Mouse (Mus musculus) mesoderm, embryonic 11.5 days (tissue): ENCODE data around the gene 4930522L14Rik.
A peak's percentile ranks its signal among the peaks of the same experiment; 100 is the strongest.
"Not testable (repeated sequence)": the region's sequence is repeated elsewhere in the genome, so short reads cannot be mapped to it uniquely, and the experiment has no call there.

Experiments
- DNase-seq: peaks from one replicate; pipeline ENCODE4 v3.0.0-alpha.2; 2012; ENCODE audit warnings: low read depth, low spot score

The 4930522L14Rik gene

DNA sequence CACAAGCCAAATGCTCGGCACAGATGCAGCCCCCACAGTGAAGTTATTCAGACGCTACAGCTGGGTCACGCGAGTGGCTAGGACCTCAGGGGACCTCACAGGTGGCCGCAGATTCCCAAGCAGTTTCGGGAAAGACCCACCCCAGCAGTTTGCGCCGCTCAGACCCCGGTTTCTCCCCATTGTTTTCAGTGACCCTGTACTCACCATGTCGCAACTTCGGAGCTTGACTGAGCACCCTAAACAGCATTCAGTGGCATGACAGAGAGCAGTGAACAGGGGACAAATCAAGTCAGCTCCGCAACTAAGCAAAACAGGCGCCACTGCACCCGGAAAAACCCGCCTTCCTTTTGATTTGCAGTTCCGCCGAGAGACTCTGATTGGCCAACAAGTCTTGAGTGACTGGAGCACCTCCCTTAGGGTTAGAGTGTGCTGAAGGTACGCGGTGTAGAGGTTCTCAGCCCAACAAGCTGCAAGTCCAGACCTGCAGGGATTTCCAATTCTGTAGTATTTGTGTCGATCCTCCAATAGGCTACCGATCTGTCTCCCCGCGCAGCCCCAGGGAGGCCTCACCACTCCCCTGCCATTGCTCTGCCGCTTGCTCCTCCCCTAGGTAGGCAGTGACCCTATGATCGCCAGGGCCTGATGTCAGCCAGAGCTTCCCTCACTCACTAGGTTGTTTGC is at the start of gene 4930522L14Rik:
4930522L14Rik (minus strand) TSS at position 496 of the 681 bp plus-strand sequence.
- peak; percentile 47 for DNase-seq

DNA sequence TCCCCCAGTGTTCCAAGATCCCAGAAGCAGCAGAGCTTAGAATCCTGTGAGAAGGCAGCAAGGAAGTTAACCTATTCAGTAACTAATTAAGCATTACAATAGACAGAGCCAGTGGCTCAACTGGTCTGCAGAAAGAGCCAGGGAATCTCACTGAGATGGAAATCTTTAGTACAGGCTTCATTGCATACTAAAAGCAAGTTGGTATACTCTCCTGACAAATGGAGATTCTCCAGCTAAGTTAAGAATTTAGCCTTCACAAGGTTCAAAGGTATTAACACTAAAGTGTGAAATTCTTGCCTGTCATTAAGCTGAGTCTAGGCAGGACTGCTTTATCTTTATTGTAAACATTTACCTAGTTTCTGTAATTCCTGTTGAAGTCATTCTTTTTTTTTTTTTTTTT is 49.8 kb upstream of the 4930522L14Rik start:
- not testable (repeated sequence) for DNase-seq

DNA sequence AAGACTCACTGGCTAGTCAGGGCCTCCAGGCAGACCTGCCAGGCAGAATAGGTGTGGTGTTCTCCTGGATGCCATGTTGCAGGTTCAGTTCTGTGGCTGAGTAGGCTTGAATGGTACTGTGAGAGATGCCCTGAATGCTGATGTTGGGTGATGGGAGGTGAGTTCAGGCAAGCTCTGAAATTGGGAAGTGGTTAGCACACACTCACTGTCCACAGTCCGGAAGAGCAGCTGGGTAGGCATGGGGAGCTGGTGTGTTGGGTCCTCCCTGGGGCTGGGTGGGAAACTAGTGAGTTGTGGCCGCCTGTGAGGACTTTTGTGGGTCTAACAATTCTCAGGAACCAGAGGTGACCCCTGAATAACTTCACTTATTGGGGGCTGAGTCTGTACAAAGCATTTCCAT is 48.3 kb upstream of the 4930522L14Rik start:
- not testable (repeated sequence) for DNase-seq

DNA sequence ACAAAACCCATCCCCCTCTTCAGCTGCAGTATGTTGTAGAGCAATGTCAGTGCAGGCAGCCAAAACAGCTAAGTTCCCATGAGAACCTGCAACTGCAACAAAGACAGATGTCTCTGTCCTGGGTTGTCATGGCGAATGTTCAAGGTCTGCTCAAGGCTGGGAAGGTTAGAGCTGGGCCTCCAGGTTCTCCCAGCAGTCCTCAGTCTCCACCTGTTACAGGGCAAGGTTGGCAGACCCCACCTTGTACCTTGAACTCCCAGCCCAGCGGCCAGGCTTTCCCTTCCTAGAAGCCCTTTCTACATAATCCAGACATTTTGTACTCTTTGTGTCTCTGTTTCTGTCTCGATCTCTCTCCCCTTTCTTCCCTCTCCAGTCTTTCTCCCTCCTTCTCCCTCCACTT is 45.3 kb upstream of the 4930522L14Rik start:
- DNase-seq = not testable (repeated sequence)

DNA sequence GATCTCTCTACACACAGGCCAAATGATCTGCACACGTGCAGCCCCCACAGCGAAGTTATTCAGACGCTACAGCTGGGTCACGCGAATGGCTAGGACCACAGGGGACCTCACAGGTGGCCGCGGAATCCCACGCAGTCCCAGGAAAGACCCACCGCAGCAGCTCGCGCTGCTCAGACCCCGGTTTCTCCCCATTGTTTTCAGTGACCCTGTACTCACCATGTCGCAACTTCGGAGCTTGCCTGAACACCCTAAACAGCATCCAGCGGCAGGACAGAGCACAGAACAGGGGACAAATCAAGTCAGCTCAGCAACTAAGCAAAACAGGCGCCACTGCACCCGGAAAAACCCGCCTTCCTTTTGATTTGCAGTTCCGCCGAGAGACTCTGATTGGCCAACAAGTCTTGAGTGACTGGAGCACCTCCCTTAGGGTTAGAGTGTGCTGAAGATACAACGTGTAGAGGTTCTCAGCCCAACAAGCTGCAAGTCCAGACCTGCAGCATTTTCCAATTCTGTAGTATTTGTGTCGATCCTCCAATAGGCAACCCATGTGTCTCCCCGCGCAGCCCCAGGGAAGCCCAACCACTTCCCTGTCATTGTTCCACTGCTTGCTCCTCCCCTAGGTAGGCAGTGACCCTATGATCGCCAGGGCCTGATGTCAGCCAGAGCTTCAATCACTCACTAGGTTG is 44.4 kb upstream of the 4930522L14Rik start:
- DNase-seq = peak; percentile 50

DNA sequence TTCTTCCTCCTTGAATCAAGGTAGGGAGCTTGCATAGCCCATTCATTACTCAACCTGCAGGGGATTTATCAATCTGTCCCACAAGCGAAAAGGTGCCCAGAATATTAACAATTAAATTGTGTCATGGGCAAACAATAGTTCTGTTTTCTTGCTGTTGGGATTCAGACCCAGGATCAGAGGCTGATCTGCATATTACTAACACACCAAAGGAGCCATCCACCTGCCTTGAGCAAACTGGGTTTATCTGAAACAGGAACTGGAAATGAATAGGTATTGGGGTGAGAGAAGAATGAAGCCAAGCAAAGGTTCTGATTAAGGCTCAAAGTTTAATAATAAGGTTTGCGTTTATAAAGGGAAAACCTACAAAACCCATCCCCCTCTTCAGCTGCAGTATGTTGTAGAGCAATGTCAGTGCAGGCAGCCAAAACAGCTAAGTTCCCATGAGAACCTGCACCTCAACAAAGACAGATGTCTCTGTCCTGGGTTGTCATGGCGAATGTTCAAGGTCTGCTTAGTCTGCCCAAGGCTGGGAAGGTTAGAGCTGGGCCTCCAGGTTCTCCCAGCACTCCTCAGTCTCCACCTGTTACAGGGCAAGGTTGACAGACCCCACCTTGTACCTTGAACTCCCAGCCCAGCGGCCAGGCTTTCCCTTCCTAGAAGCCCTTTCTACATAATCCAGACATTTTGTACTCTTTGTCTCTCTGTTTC is 541 bp upstream of the 4930522L14Rik start:
- DNase-seq = peak; percentile 0

DNA sequence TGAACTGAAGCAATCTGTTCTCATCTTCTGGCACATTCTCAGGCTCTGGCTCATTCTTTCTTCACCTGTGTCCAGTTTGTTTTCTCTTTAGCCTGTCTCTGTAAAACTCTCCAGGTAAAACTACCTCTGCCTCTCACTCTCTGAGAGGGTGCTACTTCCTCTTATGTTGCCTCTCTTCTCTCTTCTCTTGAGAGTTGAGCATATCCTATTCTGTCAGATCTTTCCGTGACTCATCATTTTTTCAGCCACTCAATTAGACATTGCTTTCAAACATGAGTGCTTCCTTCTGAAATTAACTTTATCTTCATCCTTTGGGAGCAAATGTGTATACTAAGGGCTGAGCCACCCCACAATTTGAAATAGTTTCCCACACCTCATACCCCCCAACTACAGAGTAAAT is 6.6 kb downstream of the 4930522L14Rik start:
- DNase-seq = not testable (repeated sequence)

DNA sequence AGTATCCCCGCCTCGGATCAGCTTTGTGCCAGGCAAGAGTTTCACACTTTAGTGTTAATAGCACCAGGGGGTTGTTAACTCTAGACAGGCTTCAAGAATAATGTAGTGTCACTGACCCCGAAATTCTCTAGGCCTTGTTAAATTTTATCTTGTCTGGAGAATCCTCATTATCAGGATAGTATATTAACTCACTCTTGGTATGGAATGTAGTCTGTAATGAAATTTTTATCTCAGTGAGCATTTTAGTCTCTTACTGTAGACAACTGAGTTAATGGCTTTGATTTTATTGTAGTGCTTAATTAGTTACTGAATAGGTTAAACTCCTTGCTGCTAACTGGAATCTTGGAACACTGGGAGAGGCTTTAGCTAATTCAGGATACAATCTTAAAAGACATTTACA is 34.3 kb downstream of the 4930522L14Rik start:
- not testable (repeated sequence) for DNase-seq

DNA sequence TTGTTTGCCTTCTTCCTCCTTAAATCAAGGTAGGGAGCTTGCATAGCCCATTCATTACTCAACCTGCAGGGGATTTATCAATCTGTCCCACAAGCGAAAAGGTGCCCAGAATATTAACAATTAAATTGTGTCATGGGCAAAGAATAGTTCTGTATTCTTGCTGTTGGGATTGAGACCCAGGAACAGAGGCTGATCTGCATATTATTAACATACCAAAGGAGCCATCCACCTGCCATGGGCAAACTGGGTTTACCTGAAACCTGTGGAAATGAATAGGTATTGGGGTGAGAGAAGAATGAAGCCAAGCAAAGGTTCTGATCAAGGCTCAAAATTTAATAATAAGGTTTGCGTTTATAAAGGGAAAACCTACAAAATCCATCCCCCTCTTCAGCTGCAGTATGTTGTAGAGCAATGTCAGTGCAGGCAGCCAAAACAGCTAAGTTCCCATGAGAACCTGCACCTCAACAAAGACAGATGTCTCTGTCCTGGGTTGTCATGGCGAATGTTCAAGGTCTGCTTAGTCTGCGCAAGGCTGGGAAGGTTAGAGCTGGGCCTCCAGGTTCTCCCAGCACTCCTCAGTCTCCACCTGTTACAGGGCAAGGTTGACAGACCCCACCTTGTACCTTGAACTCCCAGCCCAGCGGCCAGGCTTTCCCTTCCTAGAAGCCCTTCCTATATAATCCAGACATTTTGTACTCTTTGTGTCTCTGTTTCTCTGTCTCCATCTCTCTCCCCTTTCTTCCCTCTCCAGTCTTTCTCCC is 60.3 kb downstream of the 4930522L14Rik start:
- DNase-seq = not testable (repeated sequence)

DNA sequence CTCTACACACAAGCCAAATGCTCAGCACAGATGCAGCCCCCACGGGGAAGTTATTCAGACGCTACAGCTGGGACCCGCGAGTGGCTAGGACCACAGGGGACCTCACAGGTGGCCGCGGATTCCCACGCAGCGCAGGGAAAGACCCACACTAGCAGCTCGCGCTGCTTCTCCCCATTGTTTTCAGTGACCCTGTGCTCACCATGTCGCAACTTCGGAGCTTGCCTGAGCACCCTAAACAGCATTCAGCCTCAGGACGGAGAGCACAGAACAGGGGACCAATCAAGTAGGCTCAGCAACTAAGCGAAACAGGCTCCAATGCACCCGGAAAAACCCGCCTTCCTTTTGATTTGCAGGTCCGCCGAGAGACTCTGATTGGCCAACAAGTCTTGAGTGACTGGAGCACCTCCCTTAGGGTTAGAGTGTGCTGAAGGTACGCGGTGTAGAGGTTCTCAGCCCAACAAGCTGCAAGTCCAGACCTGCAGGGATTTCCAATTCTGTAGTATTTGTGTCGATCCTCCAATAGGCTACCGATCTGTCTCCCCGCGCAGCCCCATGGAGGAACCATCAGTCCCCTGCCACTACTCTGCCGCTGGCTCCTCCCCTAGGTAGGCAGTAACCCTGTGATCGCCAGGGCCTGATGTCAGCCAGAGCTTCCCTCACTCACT is 61.0 kb downstream of the 4930522L14Rik start, which contains the start of gene 5430403G16Rik:
5430403G16Rik (minus strand) TSS at position 505 of the 665 bp plus-strand sequence.
- DNase-seq = peak; percentile 85
